Mouse (Mus musculus): ENCODE results near the gene Tead1. TPM values are rescaled to one million over a fixed set of nuclear protein-coding genes. Genes with fewer than 3 reads are reported as not detected.
A peak's percentile ranks its signal among the peaks of the same experiment; 100 is the strongest.
"Not testable (repeated sequence)": the region's sequence is repeated elsewhere in the genome, so short reads cannot be mapped to it uniquely, and the experiment has no call there.

Tead1 gene
- total RNA-seq, 2 experiments from 2014 or later = 157 to 186 TPM

DNA sequence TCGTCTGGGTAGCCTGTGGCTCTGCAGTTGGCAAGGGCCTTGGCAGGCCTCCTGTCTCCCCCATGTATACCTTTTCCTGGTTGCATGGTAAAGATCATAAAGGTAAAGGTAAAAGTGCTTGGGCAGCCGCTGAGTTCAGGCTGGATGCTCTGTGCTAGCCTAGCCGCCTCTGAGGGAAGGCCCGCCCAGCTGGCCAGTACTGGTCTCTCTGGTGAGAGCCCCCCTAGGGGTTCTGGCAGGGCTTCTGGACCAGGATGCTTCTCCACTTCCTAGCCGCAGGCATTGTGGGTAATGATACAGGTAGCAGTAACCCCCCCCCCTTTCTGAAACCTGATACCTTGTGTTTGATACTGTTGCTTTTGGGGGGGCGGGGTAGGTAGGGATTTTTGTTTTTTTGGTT is 212.8 kb downstream of the Tead1 start:
- intact Hi-C loops (cut with DNase I) = no loop called here
- no peak for DNase-seq

DNA sequence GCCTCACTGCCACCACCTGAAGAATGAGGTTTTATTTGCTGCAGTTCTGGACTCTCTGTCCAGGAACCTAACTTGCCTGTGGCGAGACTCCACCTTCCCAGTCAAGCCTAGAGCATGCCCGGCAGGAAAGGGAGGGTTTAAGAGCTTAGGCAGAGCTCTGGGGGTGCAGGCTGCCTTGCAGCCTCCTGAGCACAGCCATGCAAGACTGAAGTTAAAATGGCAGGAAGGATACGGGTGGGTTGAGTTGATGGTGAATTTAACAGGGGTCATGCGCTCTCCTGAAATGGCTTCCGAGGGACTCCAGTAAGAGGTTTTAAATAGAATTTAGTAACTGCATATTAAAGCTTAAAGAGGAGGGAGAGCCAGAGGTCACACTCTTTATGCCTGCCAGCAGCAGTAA is 213.5 kb downstream of the Tead1 start:
- intact Hi-C loops (cut with DNase I) = no loop called here
- no peak for DNase-seq

DNA sequence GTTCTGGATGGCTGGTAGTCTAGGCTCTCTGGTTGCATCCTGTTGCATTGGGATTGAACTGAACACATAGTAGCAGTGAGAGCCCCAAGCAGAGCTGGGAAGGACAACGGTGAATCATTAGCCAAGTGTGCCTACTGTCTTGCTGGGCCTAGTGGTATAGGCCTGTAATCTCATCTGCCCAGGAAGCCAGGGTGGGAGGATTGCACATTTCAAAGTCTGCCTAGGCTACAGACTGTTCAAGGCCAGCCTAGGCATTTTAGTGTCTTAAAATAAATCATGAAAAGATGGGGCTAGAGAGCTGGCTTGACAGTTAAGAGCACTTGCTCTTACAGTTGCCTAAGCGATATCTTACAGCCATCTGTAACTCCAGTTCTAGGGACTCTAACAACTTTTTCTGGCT is 217.2 kb downstream of the Tead1 start:
- DNase-seq = no peak
- intact Hi-C loops (cut with DNase I) = no loop called here

DNA sequence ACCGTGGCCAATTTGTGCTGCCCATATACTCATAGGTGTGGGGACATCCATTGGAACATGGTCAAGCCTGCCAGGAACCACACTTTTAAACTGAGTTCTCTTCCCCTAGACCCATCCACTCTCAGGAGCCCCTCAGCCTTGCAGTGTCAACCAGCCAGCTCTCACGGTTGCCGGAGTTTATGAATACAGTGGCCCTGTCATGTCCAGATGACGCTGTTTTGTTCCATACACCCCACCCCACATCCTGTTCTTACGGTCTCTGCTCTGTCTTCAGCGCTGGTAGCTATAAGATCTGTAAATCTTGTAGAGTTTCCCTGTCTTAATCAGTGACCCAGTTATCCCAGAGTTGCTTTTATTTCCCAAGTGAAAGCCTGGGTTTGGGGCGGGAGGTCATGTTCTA is 222.6 kb downstream of the Tead1 start:
- intact Hi-C loops (cut with DNase I) = no loop called here
- no peak for DNase-seq

DNA sequence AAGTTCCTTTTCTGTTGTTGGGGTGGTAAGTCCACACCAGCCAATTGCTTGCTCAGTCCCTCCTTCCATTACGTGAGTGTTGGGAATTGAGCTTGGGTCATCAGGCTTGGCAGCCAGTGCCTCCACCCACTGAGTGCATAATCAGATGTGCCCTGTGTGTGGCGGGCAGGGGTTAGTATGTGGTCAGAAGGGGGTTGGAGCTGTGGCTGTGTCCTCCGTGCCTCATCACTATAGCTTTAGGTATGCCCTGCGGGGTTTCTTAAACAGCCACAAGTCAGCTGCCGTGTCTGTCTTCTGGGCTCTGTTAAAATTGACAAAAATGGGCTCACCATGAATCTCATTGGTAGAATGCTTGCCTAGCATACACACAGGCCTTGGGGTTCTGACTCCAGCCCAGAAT is 227.7 kb downstream of the Tead1 start:
- no peak for DNase-seq
- intact Hi-C loops (cut with DNase I) = no loop called here

DNA sequence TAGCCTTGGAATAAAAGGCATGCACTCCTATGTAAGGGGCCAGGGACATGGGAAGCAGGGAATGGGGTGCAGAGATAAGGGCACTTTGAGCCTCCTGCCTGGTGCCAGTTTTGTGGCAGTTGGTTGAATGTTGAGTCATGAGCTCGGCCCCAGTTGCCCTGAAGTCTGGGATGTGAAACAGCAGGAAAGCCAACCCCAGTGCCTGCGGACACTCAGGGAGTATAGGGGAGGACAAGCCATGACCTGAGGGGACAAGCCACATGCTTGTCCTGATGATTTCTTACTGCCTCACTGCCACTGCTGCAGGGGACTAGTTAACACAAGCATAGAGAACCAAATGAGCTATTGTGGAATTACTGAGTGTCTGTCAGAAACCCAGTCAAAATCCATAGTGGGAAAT is 228.3 kb downstream of the Tead1 start:
- intact Hi-C loops (cut with DNase I) = no loop called here
- no peak for DNase-seq

DNA sequence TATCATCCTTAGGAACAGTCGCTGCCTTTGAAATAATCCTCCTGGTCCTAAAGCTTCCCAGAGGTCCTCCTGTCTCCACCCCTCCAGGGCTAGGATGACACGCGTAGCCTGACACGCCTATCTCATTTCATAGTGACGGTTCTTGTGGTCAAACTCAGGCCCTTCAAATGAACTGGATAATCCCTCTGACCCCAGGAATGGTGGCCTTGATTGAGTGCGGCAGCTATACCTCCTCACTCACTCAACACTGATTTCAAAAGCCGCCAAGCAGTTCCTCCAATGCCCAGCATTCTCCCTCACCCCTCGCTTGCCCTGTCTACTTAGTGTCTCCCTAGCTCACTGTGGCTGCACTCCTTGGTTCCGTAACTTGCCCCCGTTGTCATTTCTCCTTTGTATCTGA is 230.0 kb downstream of the Tead1 start:
- intact Hi-C loops (cut with DNase I) = no loop called here
- DNase-seq = no peak

DNA sequence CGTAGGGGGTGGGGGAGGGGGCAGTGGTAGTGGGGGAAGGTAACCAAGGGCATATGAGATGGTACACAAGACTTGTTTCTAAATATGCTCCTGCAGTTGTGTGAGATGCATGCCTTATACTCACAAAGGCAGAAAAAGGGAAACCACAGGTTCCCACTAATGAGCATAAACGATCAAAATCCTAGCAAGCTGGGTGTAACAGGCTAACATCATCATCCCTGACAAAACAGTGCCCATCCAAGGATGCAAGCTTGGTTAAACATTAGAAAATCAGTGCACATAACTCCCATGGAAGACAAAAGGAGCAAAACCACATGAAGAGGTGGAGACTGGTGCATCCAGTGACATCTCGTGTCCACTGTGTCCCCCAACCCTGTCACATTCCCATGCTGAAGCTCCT is 233.9 kb downstream of the Tead1 start:
- no peak for DNase-seq
- intact Hi-C loops (cut with DNase I) = no loop called here

DNA sequence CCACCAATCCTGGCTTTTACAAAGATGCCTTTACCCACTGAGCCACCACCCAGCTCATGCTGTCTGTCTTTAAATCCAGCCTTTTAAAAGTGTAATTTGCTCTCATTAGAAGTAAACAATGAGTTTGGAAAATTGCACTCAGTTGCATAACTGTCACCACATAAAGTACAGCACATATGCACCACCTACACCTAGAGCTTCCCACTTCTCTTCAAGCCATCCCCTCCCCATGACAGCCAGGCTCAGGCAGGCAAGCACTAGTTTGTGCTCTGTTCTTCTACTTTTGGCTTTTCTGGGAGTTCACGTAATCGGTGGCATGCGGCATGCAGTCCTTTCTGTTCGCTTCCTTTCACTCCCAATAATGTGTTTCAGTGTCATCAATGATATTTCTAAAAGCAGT is 236.5 kb downstream of the Tead1 start:
- intact Hi-C loops (cut with DNase I) = no loop called here
- DNase-seq = no peak

DNA sequence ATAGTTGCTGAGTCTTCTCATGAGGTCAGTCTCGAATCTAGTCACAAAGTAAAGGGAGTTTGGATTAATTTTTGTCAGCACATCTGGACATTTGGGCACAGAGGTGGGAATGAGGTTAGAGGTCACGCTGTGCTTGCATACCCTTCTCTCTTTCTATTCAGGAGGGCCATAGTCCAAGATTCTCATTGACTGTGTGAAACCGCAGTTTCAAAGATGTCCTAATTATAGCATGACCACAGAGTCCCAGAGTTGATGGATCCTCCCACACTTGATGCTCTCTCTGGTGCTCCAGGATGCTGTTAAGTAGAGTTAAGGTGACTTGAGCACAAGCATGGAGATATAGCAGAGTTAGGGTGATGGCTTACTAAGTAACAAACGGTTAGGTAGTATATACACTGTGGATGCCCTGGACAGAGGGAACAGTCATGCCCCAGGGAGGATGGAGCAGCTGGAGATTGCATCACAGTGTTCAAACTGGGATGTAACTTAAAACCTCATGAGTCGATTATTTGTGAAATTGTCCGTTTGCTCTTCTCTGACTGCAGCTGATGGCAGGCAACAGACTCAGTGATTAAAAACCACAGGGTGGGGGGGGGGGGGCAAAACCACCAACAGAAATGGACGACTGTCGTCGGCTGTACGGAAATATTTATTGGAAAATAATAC is 238.6 kb downstream of the Tead1 start:
- intact Hi-C loops (cut with DNase I) = loop anchor here (2.0 kb wide), 1 partner anchor 351 kb away; no protein-coding TSS in a partner anchor
- peak in 1 of 2 experiments; percentile 21 for DNase-seq

DNA sequence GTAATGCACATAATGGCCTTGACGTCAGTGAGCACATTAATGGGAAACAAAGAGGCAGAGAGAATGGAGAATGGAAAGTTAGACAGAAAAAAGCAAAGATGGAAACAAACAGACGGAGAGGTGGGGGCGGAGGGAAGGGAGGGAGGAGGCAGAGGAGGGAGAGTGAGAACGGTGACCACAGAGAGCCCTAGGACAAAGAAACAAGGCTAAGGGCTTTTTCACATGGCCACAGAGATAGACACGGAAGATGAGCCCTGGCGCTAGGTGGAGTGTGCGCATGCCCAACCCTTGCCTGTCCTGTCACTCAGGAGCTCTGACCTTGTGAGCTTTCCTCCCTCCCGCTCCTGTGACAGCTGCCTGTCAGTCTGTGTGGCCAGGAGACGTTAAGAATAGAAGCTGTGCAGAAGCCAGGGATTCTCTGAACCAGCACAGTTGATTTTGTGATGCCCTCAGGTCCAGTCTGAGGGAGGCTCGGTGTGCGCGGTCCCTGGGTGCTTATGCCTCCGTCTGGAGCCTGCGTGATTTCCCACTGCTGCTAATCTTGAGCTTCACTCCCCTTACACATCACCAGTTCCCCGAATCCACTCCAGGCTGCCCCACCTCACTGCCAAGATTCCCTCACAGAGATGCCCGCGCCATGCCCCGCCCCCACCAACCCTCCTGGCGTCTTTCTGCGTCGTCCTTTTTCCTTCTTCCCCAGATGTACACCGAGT is 239.3 kb downstream of the Tead1 start:
- intact Hi-C loops (cut with DNase I) = loop anchor here (2.0 kb wide), 1 partner anchor 350 kb away; no protein-coding TSS in a partner anchor
- DNase-seq = peak; percentile 16 to 31

DNA sequence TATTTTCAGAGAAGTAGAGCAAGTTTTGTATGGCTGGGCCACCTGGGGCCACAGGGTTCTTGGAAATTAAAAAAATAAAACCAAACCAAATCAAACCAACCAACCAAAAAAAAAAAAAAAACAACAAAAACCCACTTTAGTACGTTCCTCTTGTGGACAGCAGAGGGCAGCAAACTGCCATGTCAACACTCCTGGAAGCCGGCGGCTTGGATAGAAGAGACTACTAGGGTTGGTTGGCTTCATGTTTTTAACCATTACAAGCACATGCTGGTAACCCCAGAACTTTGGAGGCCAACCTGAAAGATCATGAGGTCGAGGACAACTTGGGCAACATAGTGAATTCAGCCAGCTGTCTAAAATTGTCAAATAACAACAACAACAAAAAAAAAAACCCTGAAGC is 240.7 kb downstream of the Tead1 start:
- peak; percentile 47 to 57 for DNase-seq
- intact Hi-C loops (cut with DNase I) = loop anchor here (1.0 to 2.0 kb wide), 2 partner anchors 212 to 349 kb away; no protein-coding TSS in a partner anchor

DNA sequence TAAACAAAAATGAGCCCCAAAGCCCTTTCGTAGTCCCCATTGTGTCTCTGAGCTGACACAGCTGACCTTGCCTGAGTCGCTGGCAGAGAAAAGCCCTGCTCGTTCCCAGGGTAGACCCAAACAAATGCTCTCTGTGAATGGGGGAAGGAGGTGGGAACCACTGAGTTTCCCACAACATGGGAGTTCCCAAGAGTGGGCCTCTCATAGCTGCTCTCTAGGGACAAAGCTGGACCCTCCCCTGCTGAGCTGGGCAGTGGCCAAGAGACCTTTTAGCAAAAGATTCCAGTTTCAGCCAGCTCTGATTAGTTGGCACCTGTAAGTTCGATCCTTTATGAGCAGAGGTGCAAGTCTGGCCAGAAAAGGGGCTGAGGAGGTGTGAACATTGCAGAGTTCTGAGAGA is 243.7 kb downstream of the Tead1 start:
- no peak for DNase-seq
- intact Hi-C loops (cut with DNase I) = no loop called here

DNA sequence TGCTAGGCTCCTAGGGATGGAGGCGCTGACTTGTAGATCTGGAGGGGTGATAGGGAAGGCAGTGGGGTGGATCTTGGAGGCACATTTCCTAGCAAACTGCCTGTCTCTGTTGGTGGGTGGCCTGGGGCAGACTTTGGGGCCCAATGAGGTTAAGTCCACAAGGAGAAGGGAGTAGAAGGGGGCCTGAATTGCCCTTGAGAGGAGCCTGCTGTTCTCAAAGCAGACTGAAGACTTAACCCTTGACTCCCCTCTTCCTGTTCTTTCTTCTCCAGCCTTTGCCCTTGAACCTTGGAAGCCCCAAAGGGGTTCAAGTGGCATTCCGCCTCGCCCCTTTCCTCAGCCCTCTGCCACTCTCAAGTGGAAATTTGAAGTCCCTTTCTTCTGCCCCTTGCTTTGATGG is 244.6 kb downstream of the Tead1 start:
- intact Hi-C loops (cut with DNase I) = no loop called here

DNA sequence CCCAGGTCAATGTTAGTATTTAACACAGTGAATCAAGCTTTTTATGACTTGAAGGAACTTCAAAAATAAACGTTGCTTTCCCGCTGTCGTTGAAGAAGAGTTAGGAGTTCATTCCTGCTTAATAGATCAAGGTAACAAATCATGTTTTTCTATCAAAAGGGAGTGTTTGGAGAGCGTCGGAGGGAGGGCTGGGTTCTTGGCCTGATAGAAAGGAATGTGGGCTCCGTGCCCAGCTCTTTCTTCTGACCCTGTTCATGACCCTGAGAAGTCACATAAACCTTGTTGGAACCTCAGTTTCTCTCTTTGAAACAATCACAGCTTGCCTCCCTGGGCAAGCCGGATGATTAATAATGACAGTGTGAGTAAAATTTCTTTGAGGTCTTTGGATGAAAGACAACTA is 251.6 kb downstream of the Tead1 start:
- intact Hi-C loops (cut with DNase I) = no loop called here
- DNase-seq = no peak

More for the DNA sequence above, 244.6 kb downstream of the Tead1 start:
- no peak for DNase-seq

DNA sequence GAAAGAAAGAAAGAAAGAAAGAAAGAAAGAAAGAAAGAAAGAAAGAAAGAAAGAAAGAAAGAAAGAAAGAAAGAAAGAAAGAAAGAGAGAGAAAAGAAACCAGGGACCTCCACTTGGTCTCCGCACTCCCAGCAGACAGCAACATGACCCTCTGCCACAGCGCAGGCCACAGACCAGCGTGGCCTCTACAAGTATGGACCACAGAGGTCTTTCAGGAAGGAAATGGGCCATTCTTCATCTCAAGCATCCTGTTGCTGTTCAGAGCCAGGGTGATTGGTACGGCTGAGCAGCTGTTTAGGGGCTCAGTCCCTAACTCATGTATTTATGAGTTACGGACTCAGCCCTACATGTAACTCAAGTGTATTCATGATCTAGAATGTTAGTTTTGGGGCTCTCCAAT is 256.8 kb downstream of the Tead1 start:
- intact Hi-C loops (cut with DNase I); DNase-seq: not testable (repeated sequence)

DNA sequence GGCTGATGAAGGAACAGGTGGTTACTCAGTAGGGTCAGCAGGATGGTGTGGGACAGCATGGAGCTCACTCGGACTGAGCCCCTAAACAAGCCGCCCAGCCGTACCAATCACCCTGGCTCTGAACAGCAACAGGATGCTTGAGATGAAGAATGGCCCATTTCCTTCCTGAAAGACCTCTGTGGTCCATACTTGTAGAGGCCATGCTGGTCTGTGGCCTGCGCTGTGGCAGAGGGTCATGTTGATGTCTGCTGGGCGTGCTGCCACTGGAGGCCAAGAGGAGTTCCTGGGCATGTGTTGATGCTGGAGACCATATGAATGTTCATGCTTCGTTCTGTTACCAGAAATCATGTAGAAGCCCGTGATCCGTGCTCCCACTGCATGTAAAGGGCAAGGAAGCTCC is 258.0 kb downstream of the Tead1 start:
- intact Hi-C loops (cut with DNase I) = no loop called here
- no peak for DNase-seq

DNA sequence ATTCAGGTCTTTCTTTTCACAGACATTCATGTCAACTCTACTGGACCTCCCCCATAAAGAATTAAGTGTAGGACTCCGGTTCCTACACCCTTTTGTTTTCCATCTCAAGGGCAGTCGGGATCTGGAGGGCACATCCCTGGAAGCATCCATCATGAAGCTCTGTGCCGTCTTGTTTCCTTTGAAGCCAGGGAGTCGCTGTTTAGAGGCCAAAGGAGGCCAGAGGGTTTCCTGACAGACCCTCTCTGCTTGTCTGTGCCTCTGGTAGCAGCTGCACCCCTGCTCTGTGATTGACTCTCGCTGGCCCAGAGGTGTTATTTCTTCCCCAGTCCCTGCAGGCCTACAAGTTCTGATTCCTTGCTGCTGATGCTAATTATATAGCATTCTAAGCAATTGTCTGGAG is 259.8 kb downstream of the Tead1 start:
- no peak for DNase-seq
- intact Hi-C loops (cut with DNase I) = no loop called here

DNA sequence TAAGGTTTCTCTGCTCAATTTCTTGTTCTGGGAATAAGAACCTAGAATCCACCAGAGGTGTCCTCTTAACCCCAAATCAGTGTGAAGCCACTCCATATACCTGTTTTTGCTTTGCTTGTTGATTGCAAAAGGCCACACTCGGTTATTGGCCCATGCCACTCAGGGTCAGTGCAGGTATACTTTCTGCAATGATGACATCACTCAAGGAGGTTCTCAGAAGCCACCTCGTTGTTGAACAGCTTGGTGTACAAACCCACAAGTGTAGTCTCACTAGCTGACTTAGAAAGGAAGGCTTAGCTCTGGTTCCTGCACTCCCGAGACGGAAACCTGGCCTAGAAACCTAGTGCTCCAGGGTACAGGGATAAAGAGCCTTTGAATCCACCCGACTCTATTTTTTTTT is 263.4 kb downstream of the Tead1 start:
- no peak for DNase-seq
- intact Hi-C loops (cut with DNase I) = no loop called here

DNA sequence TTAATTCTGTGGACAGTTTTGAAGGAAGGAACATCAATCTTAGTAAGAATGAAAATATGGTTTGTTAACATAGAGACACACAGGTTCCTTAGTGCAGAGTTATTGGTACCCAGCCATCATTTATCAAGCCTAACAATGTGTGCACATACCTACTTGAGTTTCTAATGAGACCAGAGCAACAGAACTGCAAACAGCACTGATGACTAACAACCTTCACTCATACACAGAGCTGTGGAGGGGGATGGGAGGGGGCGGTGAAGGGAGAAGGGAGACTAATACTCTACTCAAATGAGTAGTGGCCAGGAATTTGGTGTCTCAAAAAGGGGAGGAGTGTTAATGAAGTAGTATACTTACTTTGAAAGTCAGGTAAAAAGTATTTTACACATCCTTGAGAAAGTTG is 263.9 kb downstream of the Tead1 start:
- intact Hi-C loops (cut with DNase I) = no loop called here
- DNase-seq = no peak

DNA sequence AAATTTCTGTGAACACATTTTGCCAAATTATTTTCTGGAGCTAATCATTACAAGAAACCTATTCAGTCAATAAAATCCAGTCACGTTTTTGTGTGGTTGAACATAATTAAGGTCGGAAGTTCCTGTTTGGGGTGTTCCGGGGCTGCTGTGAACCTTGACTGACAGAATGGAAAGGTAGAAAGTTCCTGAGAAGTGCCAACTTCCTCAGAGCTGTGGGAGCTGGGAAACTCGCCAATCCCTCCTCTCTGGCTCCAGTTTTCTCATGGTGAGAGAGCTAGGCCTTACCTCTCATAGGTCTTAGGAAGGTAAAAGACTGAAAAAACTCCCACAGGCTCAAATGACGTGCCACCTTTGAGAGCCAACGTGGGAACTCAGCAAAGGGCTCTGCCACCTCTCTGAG is 267.6 kb downstream of the Tead1 start:
- no peak for DNase-seq
- intact Hi-C loops (cut with DNase I) = no loop called here

DNA sequence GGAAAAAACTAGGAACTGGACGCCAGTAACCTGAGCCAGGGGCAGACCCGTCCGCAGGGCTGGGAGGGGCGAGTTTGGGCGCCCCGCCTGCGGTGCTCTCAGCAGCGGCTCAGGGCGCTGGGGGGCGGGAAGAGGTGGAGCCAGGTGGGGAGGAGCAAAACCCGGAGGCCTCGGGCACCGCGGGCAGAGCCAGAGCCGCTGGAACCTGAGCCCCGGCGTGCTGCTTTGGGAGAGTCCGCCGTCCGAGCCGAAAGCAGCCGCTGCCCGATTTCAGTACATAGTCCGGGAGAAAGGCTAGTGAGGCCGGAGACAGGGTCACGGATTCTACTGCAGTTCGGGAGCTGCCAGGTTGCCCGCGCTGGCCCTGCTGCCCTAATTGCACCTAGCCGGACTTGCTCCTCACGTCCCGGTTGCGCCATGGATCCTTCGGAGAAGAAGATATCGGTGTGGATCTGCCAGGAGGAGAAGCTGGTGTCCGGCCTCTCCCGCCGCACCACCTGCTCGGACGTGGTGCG is 274.7 kb downstream of the Tead1 start, which contains the start of gene Rassf10:
TSS of gene Rassf10 (plus strand) at position 186 of the 515 bp plus-strand sequence.
- peak; percentile 79 to 81 for DNase-seq

More for the DNA sequence above, 274.7 kb downstream of the Tead1 start, which contains the start of gene Rassf10:
- intact Hi-C loops (cut with DNase I) = loop anchor here (10.0 kb wide), 1 partner anchor 181 kb away; no protein-coding TSS in a partner anchor
